Mouse (Mus musculus) kidney, postnatal 4 days (tissue): ENCODE data around the gene Aknad1.

Experiments used
- DNase-seq, 2 experiments: peaks; one replicate each; pipeline ENCODE4 v3.0.0; 2021; ENCODE audit warnings: mixed read lengths in 2 of 2

The Aknad1 gene

GRCm38 (mm10) chr3:108739045-108739708, at the start of gene Aknad1:
Gene Aknad1, plus strand, starts transcription at chr3:108739658.
- DNase-seq: no peak

GRCm38 (mm10) chr3:108689979-108690378, 49.5 kb upstream of the Aknad1 start:
- DNase-seq: no peak

- no peak for DNase-seq
These were observed 45.1 kb upstream of the Aknad1 start for GRCm38 (mm10) chr3:108694321-108694720.

GRCm38 (mm10) chr3:108698662-108699061, 40.8 kb upstream of the Aknad1 start:
- no peak for DNase-seq

GRCm38 (mm10) chr3:108699786-108700185, 39.7 kb upstream of the Aknad1 start:
- DNase-seq: no peak

GRCm38 (mm10) chr3:108701256-108701655, 38.2 kb upstream of the Aknad1 start:
- DNase-seq: no peak

- no peak for DNase-seq
These were observed 36.7 kb upstream of the Aknad1 start for GRCm38 (mm10) chr3:108702789-108703188.

GRCm38 (mm10) chr3:108711296-108711695, 28.2 kb upstream of the Aknad1 start:
- DNase-seq: no peak

GRCm38 (mm10) chr3:108713065-108713675, 26.3 kb upstream of the Aknad1 start:
- peak in 1 of 2 experiments; percentile 51 for DNase-seq

GRCm38 (mm10) chr3:108714837-108715236, 24.6 kb upstream of the Aknad1 start:
- peak; percentile 18 to 44 for DNase-seq

- no peak for DNase-seq
These were observed 21.5 kb upstream of the Aknad1 start for GRCm38 (mm10) chr3:108717896-108718502.

GRCm38 (mm10) chr3:108719357-108719756, 20.1 kb upstream of the Aknad1 start:
- DNase-seq: no peak

- DNase-seq: no peak
These were observed 19.7 kb upstream of the Aknad1 start for GRCm38 (mm10) chr3:108719761-108720160.

- DNase-seq: peak; percentile 71 to 80
These were observed 18.1 kb upstream of the Aknad1 start for GRCm38 (mm10) chr3:108721076-108721991.

- DNase-seq: peak; percentile 99
These were observed 17.2 kb upstream of the Aknad1 start, which contains the start of gene Gpsm2 for GRCm38 (mm10) chr3:108722036-108722872. Gene Gpsm2, minus strand, starts transcription at chr3:108722309.

- no peak for DNase-seq
These were observed 13.0 kb upstream of the Aknad1 start for GRCm38 (mm10) chr3:108726413-108726812.

GRCm38 (mm10) chr3:108727344-108727743, 12.1 kb upstream of the Aknad1 start:
- no peak for DNase-seq

GRCm38 (mm10) chr3:108727776-108728175, 11.7 kb upstream of the Aknad1 start:
- DNase-seq: no peak

GRCm38 (mm10) chr3:108730316-108730715, 9.1 kb upstream of the Aknad1 start:
- DNase-seq: peak; percentile 34 to 45

GRCm38 (mm10) chr3:108737761-108738160, 1.7 kb upstream of the Aknad1 start:
- no peak for DNase-seq

GRCm38 (mm10) chr3:108744060-108744459, 4.6 kb downstream of the Aknad1 start:
- DNase-seq: no peak

GRCm38 (mm10) chr3:108751061-108751460, 11.6 kb downstream of the Aknad1 start:
- no peak for DNase-seq
